Mouse (Mus musculus): ENCODE measurements around the gene Csmd2. TPM values are rescaled to one million over a fixed set of nuclear protein-coding genes. Genes with fewer than 3 reads are reported as not detected.

Csmd2 gene
- polyA plus RNA-seq (2016; fragmentation: Nextera tagmentation; extraction: Ambion mirVana), result 0.04 and 0.07 TPM in 2 replicates

DNA sequence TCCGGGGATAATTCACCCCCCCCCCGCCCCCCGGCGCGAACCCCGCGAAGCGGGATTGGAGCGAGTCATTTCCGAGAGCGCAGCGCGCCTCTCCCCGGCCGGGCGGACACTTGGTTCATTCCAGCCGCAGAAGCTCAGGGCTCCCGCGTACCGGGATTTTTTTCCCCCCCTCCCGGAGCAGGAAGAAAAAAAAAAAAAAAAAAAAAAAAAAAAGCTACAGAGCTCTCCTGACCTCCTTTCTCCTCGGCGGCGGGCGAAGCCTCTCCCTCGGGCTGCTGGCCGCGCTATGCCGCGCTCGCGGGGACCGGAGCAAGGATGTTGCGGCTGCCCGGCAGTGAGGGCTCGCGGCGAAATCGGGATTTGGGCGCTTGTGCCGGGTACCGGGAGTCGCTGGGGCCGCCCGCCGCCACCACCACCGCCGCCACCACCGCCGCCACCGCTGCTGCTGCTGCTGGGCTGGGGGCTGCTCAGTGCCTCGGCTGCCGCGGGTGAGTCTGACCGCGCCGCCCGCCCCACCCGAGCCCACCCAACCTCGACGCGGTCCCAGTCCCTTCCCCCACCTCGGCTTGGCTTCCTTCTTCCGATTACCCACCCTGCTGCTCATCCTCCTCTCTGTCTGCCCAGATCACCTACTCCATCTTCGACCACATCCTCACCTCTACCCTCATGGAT, at the start of gene Csmd2:
Gene Csmd2 (plus strand): TSS at position 74 of the 672 bp plus-strand sequence.
- ATAC-seq, result no peak
- peaks cover 70% of the 10 kb centered on the region for H3K27me3 ChIP-seq (replicated peaks)
- H3K9me3 ChIP-seq (replicated peaks), result no peaks in the 10 kb centered on the region
- no peaks in the 10 kb centered on the region for H3K4me1 ChIP-seq
- H3K4me2 ChIP-seq, result peak within 1 kb of the TSS; percentile 52
- whole genome bisulfite sequencing (ENCODE audit: insufficient replicate concordance), result 2% methylated on average over 39 of the region's 65 CpGs
- no peak within 1 kb of the TSS for H3K9ac ChIP-seq
- peak within 1 kb of the TSS; percentile 31 for H3K4me3 ChIP-seq
- H3K27ac ChIP-seq, result no peak within 1 kb of the TSS
- no peaks in the 10 kb centered on the region for H3K36me3 ChIP-seq

DNA sequence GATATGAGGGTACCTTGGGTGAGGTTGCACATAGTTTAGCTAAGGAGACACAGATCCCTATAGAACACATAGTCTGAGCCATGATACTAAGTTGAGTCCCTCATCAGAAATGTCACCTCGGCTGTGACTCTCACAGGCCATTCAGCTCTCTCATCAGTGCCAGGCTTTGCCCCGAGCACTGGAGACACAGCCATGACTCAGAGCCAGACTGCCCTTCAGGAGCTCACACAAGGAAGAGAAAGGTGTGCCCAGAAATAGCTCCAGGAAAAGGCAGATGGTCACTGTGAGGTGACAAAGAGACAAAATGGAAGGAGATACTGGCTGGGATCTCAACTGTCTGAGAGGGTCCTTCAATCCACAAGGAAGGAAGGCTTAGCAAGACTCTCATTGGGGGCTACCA, 40.0 kb upstream of the Csmd2 start:
- ATAC-seq, result no peak
- no peak overlapping the region for H3K4me2 ChIP-seq
- no peak overlapping the region for H3K4me3 ChIP-seq
- 25% methylated on average over 2 of the region's 2 CpGs for WGBS (ENCODE audit: insufficient replicate concordance)
- H3K27ac ChIP-seq, result no peak overlapping the region
- H3K9ac ChIP-seq, result no peak overlapping the region
- no peaks in the 10 kb centered on the region for H3K27me3 ChIP-seq (replicated peaks)
- H3K9me3 ChIP-seq (replicated peaks), result no peaks in the 10 kb centered on the region
- H3K4me1 ChIP-seq, result no peaks in the 10 kb centered on the region
- H3K36me3 ChIP-seq, result no peaks in the 10 kb centered on the region

DNA sequence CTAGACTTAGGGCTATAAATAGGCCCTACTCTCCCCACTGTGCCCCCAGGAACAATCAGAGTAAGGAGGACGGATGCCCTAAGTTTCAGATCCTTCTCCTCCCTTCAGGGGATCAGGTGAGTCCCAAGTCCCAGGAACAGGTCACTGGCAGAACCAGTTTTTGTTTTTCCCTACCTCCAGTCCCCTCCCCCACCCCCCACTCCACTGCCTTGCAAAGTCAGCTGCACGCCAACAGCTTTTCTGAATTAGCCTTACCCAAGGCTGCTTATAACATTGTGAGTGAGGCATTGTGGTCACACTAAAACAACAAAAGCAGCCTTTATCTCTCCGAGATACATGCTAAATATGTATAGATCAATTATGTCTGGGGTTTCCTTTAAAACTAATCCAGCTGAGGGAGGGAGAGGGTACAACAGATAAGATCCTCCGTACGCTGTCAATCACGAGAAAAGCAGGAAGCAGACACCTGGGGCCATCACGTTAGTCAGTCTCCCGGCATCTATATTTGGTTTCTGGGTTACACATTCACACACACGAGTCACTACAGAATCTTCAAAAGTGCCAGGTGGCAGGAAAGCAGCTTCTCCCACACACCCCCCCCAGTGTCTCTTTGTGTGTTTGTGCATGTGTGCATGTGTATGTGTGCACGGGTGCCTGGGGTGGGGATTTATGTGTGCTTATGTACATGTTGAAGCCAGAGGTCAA, 34.5 kb upstream of the Csmd2 start:
- Histone ChIP-seq H3K4me3 (no peak overlapping the region), H3K4me1 (no peaks in the 10 kb centered on the region), H3K27me3 (replicated peaks) (no peaks in the 10 kb centered on the region), H3K9me3 (replicated peaks) (peaks cover 12% of the 10 kb centered on the region; the same call in 1 of the 2 replicates), H3K9ac (no peak overlapping the region), H3K4me2 (no peak overlapping the region), H3K36me3 (no peaks in the 10 kb centered on the region), H3K27ac (no peak overlapping the region)
- WGBS (ENCODE audit: insufficient replicate concordance), result 32% methylated on average over 10 of the region's 10 CpGs
- ATAC-seq, result no peak

DNA sequence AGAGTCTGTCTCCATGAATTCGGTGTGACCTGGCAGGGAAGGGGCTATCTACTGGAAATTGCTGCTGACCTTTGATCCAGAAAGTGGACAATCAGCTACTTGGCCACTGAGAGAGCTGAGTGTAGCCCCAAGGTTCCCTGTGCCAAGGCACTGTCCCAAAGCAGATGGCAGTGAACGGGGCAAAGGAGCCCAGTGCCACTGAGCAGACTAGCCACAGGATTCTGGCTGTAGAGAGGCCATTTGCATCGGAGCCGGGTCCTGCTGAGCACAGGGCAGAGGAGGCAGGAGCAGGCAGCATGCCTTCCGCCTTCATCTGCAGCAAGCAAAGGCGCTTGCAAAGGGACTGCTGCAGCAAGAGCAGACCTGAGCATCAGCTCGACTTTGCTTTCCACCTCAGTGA, 18.6 kb upstream of the Csmd2 start:
- H3K9ac ChIP-seq, result no peak overlapping the region
- H3K9me3 ChIP-seq (replicated peaks), result no peaks in the 10 kb centered on the region
- ATAC-seq, result no peak
- no peaks in the 10 kb centered on the region for H3K4me1 ChIP-seq
- peaks cover 41% of the 10 kb centered on the region for H3K27me3 ChIP-seq (replicated peaks)
- no peak overlapping the region for H3K4me2 ChIP-seq
- H3K4me3 ChIP-seq, result no peak overlapping the region
- H3K27ac ChIP-seq, result no peak overlapping the region
- H3K36me3 ChIP-seq, result no peaks in the 10 kb centered on the region
- 11% methylated on average over 7 of the region's 7 CpGs for WGBS (ENCODE audit: insufficient replicate concordance)

DNA sequence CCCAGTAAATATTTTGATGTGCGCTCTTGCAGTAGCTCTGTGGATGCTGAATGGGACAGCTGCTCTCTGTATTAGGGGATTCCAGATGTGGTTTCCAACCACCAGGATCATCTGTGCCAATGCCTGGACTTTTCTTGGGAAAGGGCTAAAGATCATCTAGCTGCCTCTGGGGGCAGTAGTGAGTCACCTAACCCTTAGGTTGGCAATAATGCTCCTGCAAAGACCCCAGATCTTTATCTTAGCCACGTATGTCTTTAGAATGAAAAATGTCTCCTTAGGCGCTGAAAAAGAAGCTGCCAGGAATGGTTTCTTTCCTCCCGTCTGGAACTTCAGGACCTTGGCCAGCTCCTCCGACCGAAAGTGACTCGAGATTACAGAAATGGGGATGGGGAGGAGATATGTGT, 17.6 kb upstream of the Csmd2 start:
- Histone ChIP-seq H3K27ac (no peak overlapping the region), H3K4me3 (no peak overlapping the region), H3K9me3 (replicated peaks) (no peaks in the 10 kb centered on the region), H3K4me1 (no peaks in the 10 kb centered on the region), H3K36me3 (no peaks in the 10 kb centered on the region), H3K9ac (no peak overlapping the region), H3K27me3 (replicated peaks) (peaks cover 41% of the 10 kb centered on the region), H3K4me2 (no peak overlapping the region)
- 5% methylated on average over 7 of the region's 7 CpGs for WGBS (ENCODE audit: insufficient replicate concordance)
- ATAC-seq, result no peak

DNA sequence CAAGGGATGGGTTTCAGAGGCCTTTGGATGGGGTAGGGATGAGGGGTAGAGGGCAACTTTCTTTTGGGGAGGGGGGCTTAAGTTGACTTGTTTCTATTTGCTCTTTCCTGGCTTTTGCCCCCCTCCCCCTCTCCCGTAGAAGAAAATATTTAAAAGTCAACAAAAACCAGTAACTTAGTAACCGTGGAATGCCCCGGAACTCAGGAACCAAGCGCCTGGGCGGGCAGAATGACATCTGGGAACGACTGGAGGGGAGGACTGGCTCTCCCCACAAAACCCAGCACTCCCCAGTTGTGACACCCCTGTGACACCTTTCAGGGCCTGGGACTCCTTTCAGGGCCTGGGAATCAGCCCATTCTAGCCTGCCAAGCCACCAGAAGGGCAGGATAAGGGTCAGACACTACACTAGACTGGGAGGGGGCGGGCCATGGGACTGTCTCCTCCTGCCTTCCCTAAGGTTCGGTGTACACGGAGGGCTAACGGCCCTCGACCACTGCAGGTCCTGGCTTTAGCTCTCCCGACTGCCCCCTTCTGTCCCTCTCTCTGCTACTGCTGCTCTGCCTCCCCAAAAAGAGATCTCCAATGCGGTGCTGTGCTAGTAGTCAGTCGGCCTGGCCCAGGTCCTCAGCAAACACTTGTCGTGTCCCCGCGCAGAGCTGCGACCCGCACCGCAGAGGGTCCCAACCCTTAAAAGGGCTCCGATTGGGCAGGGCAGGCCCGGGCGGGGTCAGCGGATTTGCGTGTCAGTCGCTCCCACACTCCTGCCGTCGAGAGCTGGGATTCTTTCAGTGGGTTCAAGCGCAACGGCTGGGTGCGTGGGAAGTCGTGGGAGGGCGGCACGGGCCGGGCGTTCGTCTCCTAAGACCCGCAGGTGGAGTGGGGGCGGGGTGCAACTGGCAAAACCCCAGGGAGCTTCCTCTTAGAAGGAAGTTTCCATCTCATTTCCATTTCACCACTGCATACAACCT, 16.5 kb upstream of the Csmd2 start, which contains the start of gene CK137956:
Gene CK137956 (minus strand): TSS at position 51 of the 968 bp plus-strand sequence.
- Histone ChIP-seq H3K4me3 (no peak within 1 kb of the TSS), H3K9me3 (replicated peaks) (no peaks in the 10 kb centered on the region), H3K4me2 (no peak within 1 kb of the TSS), H3K27ac (no peak within 1 kb of the TSS), H3K27me3 (replicated peaks) (peaks cover 41% of the 10 kb centered on the region), H3K4me1 (no peaks in the 10 kb centered on the region), H3K36me3 (no peaks in the 10 kb centered on the region), H3K9ac (no peak within 1 kb of the TSS)
- no peak for ATAC-seq
- 4% methylated on average over 39 of the region's 39 CpGs for WGBS (ENCODE audit: insufficient replicate concordance)

DNA sequence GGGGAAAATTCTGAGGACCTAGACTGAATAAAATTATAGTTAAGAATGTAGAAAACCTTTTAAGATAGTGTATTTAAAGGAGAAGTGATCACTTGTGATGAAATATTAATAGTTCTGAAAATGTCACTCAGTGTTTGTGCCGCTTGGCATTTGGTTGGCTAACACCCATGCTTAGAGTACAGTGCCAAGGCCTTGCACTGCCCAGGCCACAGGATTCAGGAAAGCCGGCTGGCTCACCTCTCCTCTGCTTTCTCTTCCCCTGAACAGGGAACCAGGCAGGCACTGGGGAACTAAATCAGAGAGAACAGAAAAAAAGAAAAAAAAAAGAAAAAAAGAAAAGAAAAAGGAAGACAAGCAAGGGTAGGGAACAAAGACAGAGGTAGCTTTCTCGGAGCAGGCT, 14.7 kb upstream of the Csmd2 start:
- WGBS (ENCODE audit: insufficient replicate concordance), result 63% methylated on average over 3 of the region's 3 CpGs

DNA sequence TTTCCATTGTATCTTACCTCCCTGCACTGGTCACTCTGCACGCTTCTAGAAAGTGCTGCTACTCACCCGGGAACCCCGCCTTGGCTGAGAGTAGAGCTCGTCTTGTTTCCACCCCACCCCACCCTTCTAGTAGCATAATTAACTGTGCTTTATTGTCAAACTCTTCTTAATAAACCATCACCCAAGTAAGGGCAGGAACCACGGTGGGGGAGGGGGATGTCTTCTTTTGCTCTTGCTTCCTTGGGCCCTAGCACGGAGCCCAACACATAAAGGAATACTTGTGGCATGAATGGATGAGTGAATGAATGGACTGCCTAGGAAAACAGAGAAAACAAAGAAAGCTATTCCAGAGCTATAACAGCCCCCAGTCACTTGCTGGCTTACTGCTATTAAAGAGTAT, 6.5 kb upstream of the Csmd2 start:
- WGBS (ENCODE audit: insufficient replicate concordance), result 64% methylated on average over 6 of the region's 6 CpGs
- ATAC-seq, result no peak
- no peaks in the 10 kb centered on the region for H3K4me1 ChIP-seq
- no peaks in the 10 kb centered on the region for H3K36me3 ChIP-seq
- peaks cover 19% of the 10 kb centered on the region for H3K27me3 ChIP-seq (replicated peaks)
- no peak overlapping the region for H3K27ac ChIP-seq
- no peak overlapping the region for H3K9ac ChIP-seq
- no peak overlapping the region for H3K4me2 ChIP-seq
- H3K4me3 ChIP-seq, result no peak overlapping the region
- no peaks in the 10 kb centered on the region for H3K9me3 ChIP-seq (replicated peaks)

More for the DNA sequence above, 14.7 kb upstream of the Csmd2 start:
- H3K27me3 ChIP-seq (replicated peaks), result peaks cover 41% of the 10 kb centered on the region
- no peaks in the 10 kb centered on the region for H3K36me3 ChIP-seq
- no peak overlapping the region for H3K4me2 ChIP-seq
- H3K27ac ChIP-seq, result no peak overlapping the region
- no peak for ATAC-seq
- no peaks in the 10 kb centered on the region for H3K9me3 ChIP-seq (replicated peaks)
- H3K4me1 ChIP-seq, result no peaks in the 10 kb centered on the region
- no peak overlapping the region for H3K9ac ChIP-seq
- no peak overlapping the region for H3K4me3 ChIP-seq

DNA sequence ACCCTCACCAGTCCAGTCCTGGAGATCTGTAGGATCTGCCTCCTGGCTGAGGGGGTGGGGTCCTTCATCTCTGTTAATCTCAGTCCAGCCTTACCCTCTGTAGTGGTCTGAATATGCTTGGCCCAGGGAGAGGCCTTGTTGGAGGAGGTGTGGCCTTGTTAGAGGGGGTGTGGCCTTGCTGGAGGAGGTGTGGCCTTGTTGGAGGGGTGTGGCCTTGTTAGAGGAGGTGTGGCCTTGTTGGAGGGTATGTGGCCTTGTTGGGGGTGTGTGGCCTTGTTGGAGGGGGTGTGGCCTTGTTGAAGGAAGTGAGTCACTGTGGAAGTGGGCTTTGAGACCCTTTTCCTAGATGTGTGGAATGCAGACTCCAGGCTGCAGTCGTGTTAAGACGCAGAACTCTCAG, 3.2 kb upstream of the Csmd2 start:
- Histone ChIP-seq H3K4me3 (no peak overlapping the region), H3K4me1 (no peaks in the 10 kb centered on the region), H3K9me3 (replicated peaks) (no peaks in the 10 kb centered on the region), H3K9ac (no peak overlapping the region), H3K27me3 (replicated peaks) (peaks cover 52% of the 10 kb centered on the region), H3K36me3 (no peaks in the 10 kb centered on the region), H3K27ac (no peak overlapping the region), H3K4me2 (no peak overlapping the region)
- 75% methylated on average over 2 of the region's 2 CpGs for whole genome bisulfite sequencing (ENCODE audit: insufficient replicate concordance)
- ATAC-seq, result no peak

DNA sequence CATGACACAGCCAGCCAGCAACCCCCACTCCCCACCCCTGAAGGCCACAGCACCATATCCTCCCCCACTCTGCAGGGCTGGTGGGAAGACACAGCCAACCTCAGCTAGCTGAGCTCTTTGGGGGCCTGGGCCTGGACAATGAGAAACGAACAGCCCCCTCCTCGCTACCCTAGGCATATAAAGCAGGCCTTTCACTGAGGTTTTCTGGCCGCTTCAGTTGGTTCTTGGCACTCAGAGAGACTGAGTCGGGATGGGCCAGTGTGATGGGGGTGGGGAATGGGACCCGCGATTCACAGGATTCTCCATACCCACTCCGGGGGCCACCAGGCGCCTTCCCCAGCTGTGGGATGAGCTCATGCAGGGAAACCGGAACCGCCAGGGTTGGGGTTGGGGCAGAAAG, 1.8 kb upstream of the Csmd2 start:
- no peak overlapping the region for H3K4me3 ChIP-seq
- no peak overlapping the region for H3K4me2 ChIP-seq
- ATAC-seq, result no peak
- H3K9ac ChIP-seq, result no peak overlapping the region
- H3K27ac ChIP-seq, result no peak overlapping the region
- H3K9me3 ChIP-seq (replicated peaks), result no peaks in the 10 kb centered on the region
- H3K27me3 ChIP-seq (replicated peaks), result peaks cover 67% of the 10 kb centered on the region
- H3K4me1 ChIP-seq, result no peaks in the 10 kb centered on the region
- WGBS (ENCODE audit: insufficient replicate concordance), result 8% methylated on average over 10 of the region's 10 CpGs
- H3K36me3 ChIP-seq, result no peaks in the 10 kb centered on the region

DNA sequence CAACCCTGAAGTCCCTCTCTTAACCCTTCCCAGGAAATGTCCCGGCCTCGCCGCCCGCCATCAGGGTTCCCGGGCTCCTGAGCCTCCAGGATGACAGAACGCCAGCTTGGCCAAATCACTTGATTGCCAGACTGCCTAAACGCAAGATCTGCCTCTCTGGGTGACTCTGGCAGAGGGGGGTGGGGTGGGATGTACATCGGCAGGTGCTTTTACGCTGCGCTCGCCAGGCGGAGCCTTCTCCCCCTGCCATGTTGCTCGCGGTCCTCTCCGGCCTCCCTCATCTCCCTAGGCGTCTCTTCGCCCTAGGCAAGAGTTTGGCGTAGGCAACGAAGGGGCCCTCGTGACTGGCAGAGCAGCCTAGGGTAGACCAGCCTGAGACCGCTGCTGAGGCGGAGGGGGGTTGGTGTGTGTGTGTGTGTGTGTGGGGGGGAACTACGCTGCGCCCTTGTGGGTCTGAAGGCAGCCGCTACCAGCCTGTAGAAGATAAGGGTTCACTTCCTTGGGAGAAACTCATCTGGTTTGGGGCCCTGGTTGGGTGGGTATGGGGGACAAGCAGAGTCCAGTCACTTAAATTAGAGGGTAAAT, 1.1 kb upstream of the Csmd2 start:
- H3K4me1 ChIP-seq, result no peaks in the 10 kb centered on the region
- H3K4me2 ChIP-seq, result no peak overlapping the region
- H3K36me3 ChIP-seq, result no peaks in the 10 kb centered on the region
- H3K27me3 ChIP-seq (replicated peaks), result peaks cover 70% of the 10 kb centered on the region
- no peak overlapping the region for H3K27ac ChIP-seq
- no peaks in the 10 kb centered on the region for H3K9me3 ChIP-seq (replicated peaks)
- H3K9ac ChIP-seq, result no peak overlapping the region
- H3K4me3 ChIP-seq, result no peak overlapping the region
- 6% methylated on average over 25 of the region's 25 CpGs for WGBS (ENCODE audit: insufficient replicate concordance)
- no peak for ATAC-seq

Measured in liver, embryonic 12.5 days (tissue).